Comparison of ENCODE assay signal across 8 mouse cellular contexts in the genomic region with DNA sequence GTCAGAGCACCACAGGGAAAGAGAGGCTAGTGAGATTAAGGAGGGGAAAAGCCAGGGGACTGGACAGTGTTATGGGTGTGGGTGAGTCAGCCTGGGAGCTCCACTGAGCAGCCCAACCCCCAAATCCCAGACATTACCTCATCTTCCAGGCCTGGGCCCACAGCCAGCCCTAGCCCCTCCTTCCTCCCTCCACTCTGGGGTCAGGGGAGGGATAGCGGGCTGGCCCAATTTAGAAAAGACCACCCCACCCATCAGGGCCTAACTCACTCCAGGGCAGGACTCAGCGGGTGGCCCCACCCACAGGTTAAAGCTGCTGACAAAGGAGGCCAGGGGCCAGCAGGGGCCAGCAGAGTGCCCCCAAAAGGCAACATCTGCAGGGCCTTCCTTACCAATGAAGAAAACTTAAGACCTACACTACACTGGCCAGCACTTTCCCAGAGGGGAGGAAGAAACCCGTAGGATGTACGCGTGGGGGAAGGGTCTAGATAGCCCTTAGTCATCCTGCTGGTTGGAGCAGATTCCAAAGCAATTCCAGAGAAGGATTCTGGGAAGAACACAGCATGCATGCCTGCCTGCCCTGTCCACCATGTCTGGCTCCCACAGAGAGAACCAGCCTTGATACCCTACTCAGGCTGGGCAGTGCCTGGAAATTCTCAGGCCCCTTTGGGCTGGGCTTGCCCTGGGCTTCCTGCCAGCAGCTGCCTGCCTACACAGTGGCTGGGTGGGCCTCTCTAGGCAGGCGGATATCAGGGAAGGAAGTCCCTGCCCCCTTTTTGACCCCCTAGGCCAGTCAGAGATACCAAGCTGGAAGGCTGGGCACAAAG. TPM values are rescaled to one million over a fixed set of nuclear protein-coding genes. Genes with fewer than 3 reads are reported as not detected.
A peak's percentile ranks its signal among the peaks of the same experiment; 100 is the strongest.
DNase-seq lines count a peak whose midpoint lies in the region; ATAC-seq and TF ChIP-seq lines count a peak whose summit lies in the region.

No protein-coding gene starts in this region.

- peak overlapping the region; percentile 93 for H3K27ac ChIP-seq in heart, adult 2 months
- peak overlapping the region; percentile 81 for H3K27ac ChIP-seq in kidney, adult 2 months (ENCODE audit: insufficient read depth, low read depth, low read length)
- peak overlapping the region; percentile 96 for H3K27ac ChIP-seq in lung, embryonic 16.5 days (ENCODE audit: low read length)

- H3K4me1 ChIP-seq in heart, adult 2 months (ENCODE audit: control insufficient read depth, insufficient read depth, low read length): peaks cover 18% of the 10 kb centered on the region
- 0 out of 2 replicates have a peak, but pooled peaks cover 4% of the 10 kb centered on the region for H3K4me1 ChIP-seq in kidney, adult 2 months (ENCODE audit: control insufficient read depth, insufficient read depth, low read length)
- peaks cover 29% of the 10 kb centered on the region for H3K4me1 ChIP-seq in lung, embryonic 16.5 days (replicated peaks; ENCODE audit: control insufficient read depth, insufficient read depth, low read length)

- ATAC-seq in lung, embryonic 16.5 days (ENCODE audit: low read depth): peak; percentile 81
- ATAC-seq in erythroid progenitor cell, adult 5-6 weeks (replicated peaks; ENCODE audit: low FRiP score, poor library complexity, severe bottlenecking): no peak

- H3K9me3 ChIP-seq in lung, embryonic 16.5 days (ENCODE audit: control insufficient read depth, low read length): no peaks in the 10 kb centered on the region

- H3K4me3 ChIP-seq in heart, adult 2 months: peak overlapping the region; percentile 80
- no peak overlapping the region for H3K4me3 ChIP-seq in kidney, adult 2 months (ENCODE audit: insufficient read depth, low read depth, low read length)
- peak overlapping the region; percentile 63 for H3K4me3 ChIP-seq in lung, embryonic 16.5 days (ENCODE audit: low read length)

- no peaks in the 10 kb centered on the region; the same call in 1 of the 2 replicates for H3K79me2 ChIP-seq in heart, adult 2 months (replicated peaks; ENCODE audit: control insufficient read depth, insufficient read depth, low read length)

- 27% methylated on average over 6 of the region's 6 CpGs for WGBS in heart, adult 2 months
- 53% methylated on average over 6 of the region's 6 CpGs for WGBS in kidney, adult 2 months
- WGBS in lung, embryonic 16.5 days: under 1% methylated on average over 6 of the region's 6 CpGs

- DNase-seq in ZHBTc4 (ENCODE audit: low read depth, low spot score): peak; percentile 61
- peak; percentile 81 for DNase-seq in embryo, embryonic 11 days
- DNase-seq in heart, adult 2 months: peak; percentile 91 to 92
- peak; percentile 86 for DNase-seq in kidney, adult 2 months
- peak; percentile 67 for DNase-seq in retina, embryonic 14.5 days (ENCODE audit: low spot score)
- DNase-seq in layer of hippocampus, postnatal 14 days (ENCODE audit: low spot score in 2 of 2): no peak

- no peak; the same call in 1 of the 2 replicates for TF ChIP-seq POLR2A in heart, adult 2 months (IDR thresholded peaks at IDR 0.05; ENCODE audit: insufficient read depth, low read depth, low read length)
- no peak for TF ChIP-seq POLR2A in kidney, adult 2 months (IDR thresholded peaks at IDR 0.05; ENCODE audit: low read depth, low read length)

- H3K36me3 ChIP-seq in heart, adult 2 months (ENCODE audit: control insufficient read depth, insufficient read depth, low read length): no peaks in the 10 kb centered on the region
- H3K36me3 ChIP-seq in kidney, adult 2 months (ENCODE audit: control insufficient read depth, insufficient read depth, low read length): no peaks in the 10 kb centered on the region
- H3K36me3 ChIP-seq in lung, embryonic 16.5 days (ENCODE audit: control insufficient read depth, insufficient read depth, low read length): peaks cover 19% of the 10 kb centered on the region

- TF ChIP-seq CTCF in heart, adult 2 months (IDR thresholded peaks at IDR 0.05): peak; percentile 67
- no peak for TF ChIP-seq CTCF in kidney, adult 2 months (conservative IDR thresholded peaks at IDR 0.05; ENCODE audit: insufficient read depth, insufficient read length, low read depth, low read length)

- 0 out of 2 replicates have a peak, but pooled peaks have one; percentile 46 for TF ChIP-seq EP300 in heart, adult 2 months (IDR thresholded peaks at IDR 0.05; ENCODE audit: insufficient read depth, low read depth, low read length)

- 0 out of 2 replicates have a peak overlapping the region, but pooled peaks have one; percentile 5 for H3K9ac ChIP-seq in heart, adult 2 months (ENCODE audit: low read depth, low read length)
- H3K9ac ChIP-seq in lung, embryonic 16.5 days (ENCODE audit: low read length): peak overlapping the region; percentile 49

- H3K4me2 ChIP-seq in lung, embryonic 16.5 days (ENCODE audit: low read depth, low read length): peak overlapping the region; percentile 66

- no peaks in the 10 kb centered on the region for H3K27me3 ChIP-seq in heart, adult 2 months (ENCODE audit: control insufficient read depth, insufficient read depth, low read length)
- no peaks in the 10 kb centered on the region for H3K27me3 ChIP-seq in kidney, adult 2 months (replicated peaks; ENCODE audit: control insufficient read depth, insufficient read depth, low read length)
- H3K27me3 ChIP-seq in lung, embryonic 16.5 days (ENCODE audit: control insufficient read depth, insufficient read depth, low read depth, low read length): no peaks in the 10 kb centered on the region

- intact Hi-C loops in heart, adult 2 months (cut with DNase I): loop anchor here (2.0 kb wide), 1 partner anchor 22 kb away; the partner anchor contains the start of gene Dbn1

RNA-seq across cellular contexts. Expression of gene Pdlim7, which starts 2.6 kb away (rescaled TPM):
- total RNA-seq in heart, adult 2 months (2021): 10 to 100 TPM; 46.9 to 54.0 TPM
- polyA plus RNA-seq in heart, adult 2 months (2012; rRNA removed): 86.3 and 98.2 TPM in 2 replicates
- polyA plus RNA-seq in kidney, adult 2 months (2012; rRNA removed): 22.8 and 23.5 TPM in 2 replicates
- polyA plus RNA-seq in lung, embryonic 16.5 days (2015; fragmentation: Nextera tagmentation; extraction: Ambion mirVana): 138 and 152 TPM in 2 replicates
- total RNA-seq in layer of hippocampus, postnatal 14 days (2021): 10 to 100 TPM; 69.4 to 78.9 TPM
- 0.84 and 1.4 TPM in 2 replicates for total RNA-seq in erythroid progenitor cell, adult 5-6 weeks (2015; ENCODE audit: low replicate concordance)
- 0.15 and 3.5 TPM in 2 replicates for total RNA-seq in erythroid progenitor cell, adult 5-6 weeks (2017; ENCODE audit: low replicate concordance)

RNA-seq across cellular contexts. Expression of gene Dok3, which starts 18.2 kb away (rescaled TPM):
- total RNA-seq in heart, adult 2 months (2021): 1 to 10 TPM; 1.9 to 2.4 TPM
- 3.7 and 7.3 TPM in 2 replicates for polyA plus RNA-seq in heart, adult 2 months (2012; rRNA removed)
- polyA plus RNA-seq in kidney, adult 2 months (2012; rRNA removed): 4.7 and 7.7 TPM in 2 replicates
- polyA plus RNA-seq in lung, embryonic 16.5 days (2015; fragmentation: Nextera tagmentation; extraction: Ambion mirVana): 3.5 and 3.8 TPM in 2 replicates
- total RNA-seq in layer of hippocampus, postnatal 14 days (2021): 1 to 10 TPM; 6.7 to 7.9 TPM
- 23.8 and 31.4 TPM in 2 replicates for total RNA-seq in erythroid progenitor cell, adult 5-6 weeks (2015; ENCODE audit: low replicate concordance)
- 5.5 and 7.1 TPM in 2 replicates for total RNA-seq in erythroid progenitor cell, adult 5-6 weeks (2017; ENCODE audit: low replicate concordance)

RNA-seq across cellular contexts. Expression of gene Dbn1, which starts 23.0 kb away (rescaled TPM):
- 1 to 10 TPM; 4.8 to 9.3 TPM for total RNA-seq in heart, adult 2 months (2021)
- polyA plus RNA-seq in heart, adult 2 months (2012; rRNA removed): 10.4 and 11.5 TPM in 2 replicates
- 16.9 and 21.0 TPM in 2 replicates for polyA plus RNA-seq in kidney, adult 2 months (2012; rRNA removed)
- polyA plus RNA-seq in lung, embryonic 16.5 days (2015; fragmentation: Nextera tagmentation; extraction: Ambion mirVana): 100 and 115 TPM in 2 replicates
- 100 to 1,000 TPM; 335 to 353 TPM for total RNA-seq in layer of hippocampus, postnatal 14 days (2021)
- not detected in 2 replicates for total RNA-seq in erythroid progenitor cell, adult 5-6 weeks (2015; ENCODE audit: low replicate concordance)
- 0.45 TPM in 1 of 2 replicates, not detected in the other for total RNA-seq in erythroid progenitor cell, adult 5-6 weeks (2017; ENCODE audit: low replicate concordance)

RNA-seq across cellular contexts. Expression of gene Ddx41, which starts 25.6 kb away (rescaled TPM):
- 10 to 100 TPM; 13.0 to 13.9 TPM for total RNA-seq in heart, adult 2 months (2021)
- polyA plus RNA-seq in heart, adult 2 months (2012; rRNA removed): 20.7 and 21.1 TPM in 2 replicates
- polyA plus RNA-seq in kidney, adult 2 months (2012; rRNA removed): 68.5 and 71.2 TPM in 2 replicates
- polyA plus RNA-seq in lung, embryonic 16.5 days (2015; fragmentation: Nextera tagmentation; extraction: Ambion mirVana): 63.5 and 66.1 TPM in 2 replicates
- 10 to 100 TPM; 44.8 to 47.0 TPM for total RNA-seq in layer of hippocampus, postnatal 14 days (2021)
- total RNA-seq in erythroid progenitor cell, adult 5-6 weeks (2015; ENCODE audit: low replicate concordance): 5.8 and 5.9 TPM in 2 replicates
- 9.1 and 28.7 TPM in 2 replicates for total RNA-seq in erythroid progenitor cell, adult 5-6 weeks (2017; ENCODE audit: low replicate concordance)

RNA-seq across cellular contexts. Expression of gene Prr7, which starts 46.8 kb away (rescaled TPM):
- total RNA-seq in heart, adult 2 months (2021): under 1 TPM; 0.86 to 0.94 TPM
- 0.53 and 1.1 TPM in 2 replicates for polyA plus RNA-seq in heart, adult 2 months (2012; rRNA removed)
- polyA plus RNA-seq in kidney, adult 2 months (2012; rRNA removed): 0.64 and 0.81 TPM in 2 replicates
- polyA plus RNA-seq in lung, embryonic 16.5 days (2015; fragmentation: Nextera tagmentation; extraction: Ambion mirVana): 0.25 and 0.46 TPM in 2 replicates
- 10 to 100 TPM; 89.9 to 92.7 TPM for total RNA-seq in layer of hippocampus, postnatal 14 days (2021)
- total RNA-seq in erythroid progenitor cell, adult 5-6 weeks (2015; ENCODE audit: low replicate concordance): not detected in 2 replicates
- not detected in 2 replicates for total RNA-seq in erythroid progenitor cell, adult 5-6 weeks (2017; ENCODE audit: low replicate concordance)

Comparison
In these comparisons a context has a peak if more than half of its experiments do, and no peak if none do; other contexts are left out.
1. DNase-seq: peak in ZHBTc4 (single experiment), embryo, embryonic 11 days (single experiment), heart, adult 2 months (2 of 2), kidney, adult 2 months (single experiment) and retina, embryonic 14.5 days (single experiment); none in layer of hippocampus, postnatal 14 days (0 of 2).
2. RNA of gene Pdlim7, which starts 2.6 kb away (total RNA-seq): 69.4 to 78.9 TPM in layer of hippocampus, postnatal 14 days and 46.9 to 54.0 TPM in heart, adult 2 months; 0.15 to 3.5 TPM in erythroid progenitor cell, adult 5-6 weeks; every median in the first group is over 10 times any median in the second.
3. RNA of gene Dbn1, which starts 23.0 kb away (total RNA-seq): 335 to 353 TPM in layer of hippocampus, postnatal 14 days; 4.8 to 9.3 TPM in heart, adult 2 months and 0.45 TPM in erythroid progenitor cell, adult 5-6 weeks; every median in the first group is over 10 times any median in the second.
4. Peak in every context shown above with its lines, with median percentiles within 50 percentile points of each other: H3K27ac ChIP-seq.